Mouse (Mus musculus): ENCODE results near the gene Atxn1.

Atxn1 gene

GRCm38 (mm10) chr13:45726181-45726580 lies 238.6 kb downstream of the Atxn1 start:
- peak; percentile 37 for DNase-seq (ENCODE audit: low read depth, low spot score)

GRCm38 (mm10) chr13:45724507-45725259 lies 240.1 kb downstream of the Atxn1 start:
- no peak for DNase-seq (ENCODE audit: low read depth, low spot score)

DNA sequence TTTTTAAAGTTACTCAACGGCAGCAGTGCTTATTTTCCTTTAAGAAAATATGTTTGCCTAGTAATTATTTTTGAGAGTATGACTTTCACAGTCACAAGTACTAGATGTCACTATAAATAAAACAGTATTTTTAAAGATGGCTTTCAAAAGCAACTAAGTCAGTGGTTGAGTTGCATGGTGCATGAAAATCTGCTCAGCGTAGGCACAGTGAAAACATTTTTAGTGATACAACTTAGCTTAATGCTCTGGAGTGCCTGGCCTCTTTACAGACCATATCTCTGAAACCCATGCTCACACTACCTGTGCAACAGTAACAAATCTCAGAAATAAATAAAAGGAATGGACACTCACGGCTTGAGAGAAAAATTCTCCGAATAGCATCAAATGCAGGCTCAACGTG lies 241.9 kb downstream of the Atxn1 start:
- DNase-seq (ENCODE audit: low read depth, low spot score), result no peak

DNA sequence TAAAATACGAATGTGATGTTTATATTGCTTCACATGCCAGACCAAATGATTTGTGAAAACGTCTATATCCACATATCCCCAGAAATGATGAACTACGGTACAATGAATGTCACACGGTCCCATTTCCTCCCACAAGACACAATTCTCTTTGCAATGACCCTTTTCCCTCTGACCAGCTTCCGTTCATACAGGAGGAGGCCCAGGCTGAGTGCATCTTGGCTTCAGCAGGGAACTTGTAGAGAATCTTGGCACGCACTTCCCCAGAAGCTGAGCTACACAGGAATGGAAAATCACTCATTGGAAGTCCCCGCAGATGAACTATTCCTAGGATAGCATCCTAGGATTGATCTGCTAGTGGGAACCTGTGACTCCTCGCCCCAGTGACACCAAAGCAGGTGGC lies 243.2 kb downstream of the Atxn1 start:
- DNase-seq (ENCODE audit: low read depth, low spot score), result no peak

DNA sequence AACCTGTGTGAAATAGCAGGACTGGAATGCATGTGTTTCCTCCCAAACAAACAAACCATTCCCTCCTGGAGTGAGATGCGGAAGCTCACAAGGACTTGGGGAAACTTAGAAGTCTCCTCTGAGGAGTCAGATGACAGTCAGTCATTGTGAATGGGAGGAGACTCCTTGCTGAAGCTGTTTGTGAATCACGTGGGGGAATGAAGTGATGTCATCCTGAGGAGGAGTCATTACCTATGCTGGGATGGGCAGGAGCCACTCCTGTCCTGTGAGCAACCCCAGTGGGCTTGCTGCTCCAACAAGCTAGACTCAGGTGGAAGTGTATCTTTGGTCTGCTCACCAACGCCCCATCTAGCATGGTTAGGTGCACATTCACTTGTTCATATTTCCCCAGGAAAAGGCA lies 246.0 kb downstream of the Atxn1 start:
- DNase-seq (ENCODE audit: low read depth, low spot score), result peak; percentile 14

GRCm38 (mm10) chr13:45715583-45716180 lies 249.1 kb downstream of the Atxn1 start:
- no peak for DNase-seq (ENCODE audit: low read depth, low spot score)

- no peak for DNase-seq (ENCODE audit: low read depth, low spot score)
Observed at GRCm38 (mm10) chr13:45710041-45710440, 254.8 kb downstream of the Atxn1 start.

DNA sequence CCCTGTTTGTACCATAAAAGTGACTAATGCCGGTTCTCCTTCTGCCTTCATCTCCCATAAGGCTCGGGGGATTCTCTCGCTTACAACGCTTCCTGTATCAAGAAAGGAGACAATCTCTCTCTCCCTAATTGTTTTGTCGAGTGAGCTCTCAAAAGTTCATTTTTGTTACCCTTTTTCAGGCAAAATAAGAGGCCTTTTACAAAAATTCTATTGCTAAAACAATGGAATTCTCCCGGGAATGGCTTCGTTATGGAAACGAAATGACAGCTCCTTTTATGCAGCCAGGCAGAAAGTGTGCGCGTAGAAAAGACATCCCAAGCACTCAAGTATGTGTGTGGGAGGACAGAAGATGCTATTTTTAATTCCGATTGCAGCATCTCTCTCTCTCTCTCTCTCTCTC lies 255.4 kb downstream of the Atxn1 start:
- no peak for DNase-seq (ENCODE audit: low read depth, low spot score)

DNA sequence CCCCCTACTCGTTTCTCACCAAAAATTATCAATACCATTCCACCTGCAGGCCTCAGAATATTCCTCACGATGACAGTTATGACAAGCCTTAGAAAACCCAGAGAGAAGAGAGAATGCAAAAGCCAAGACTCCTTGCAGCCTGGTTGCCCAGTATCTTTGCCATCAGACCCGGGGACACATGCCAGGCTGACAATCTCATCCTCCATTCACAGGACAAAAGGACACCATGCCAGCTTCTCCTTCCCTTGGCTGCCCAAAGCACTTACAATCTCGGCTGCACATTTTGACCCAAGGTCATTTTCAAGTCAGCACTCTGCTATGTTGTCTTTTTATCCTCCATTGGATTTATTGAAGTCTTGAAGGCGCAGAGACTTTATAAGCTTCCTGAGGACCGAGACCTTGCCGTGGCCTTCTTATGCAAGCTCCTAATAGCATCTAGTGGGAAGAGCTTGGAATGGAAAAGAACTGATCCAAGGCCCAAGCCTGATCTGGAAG lies 263.5 kb downstream of the Atxn1 start:
- DNase-seq (ENCODE audit: low read depth, low spot score), result no peak

GRCm38 (mm10) chr13:45698982-45699381 lies 265.8 kb downstream of the Atxn1 start:
- DNase-seq (ENCODE audit: low read depth, low spot score), result no peak

DNA sequence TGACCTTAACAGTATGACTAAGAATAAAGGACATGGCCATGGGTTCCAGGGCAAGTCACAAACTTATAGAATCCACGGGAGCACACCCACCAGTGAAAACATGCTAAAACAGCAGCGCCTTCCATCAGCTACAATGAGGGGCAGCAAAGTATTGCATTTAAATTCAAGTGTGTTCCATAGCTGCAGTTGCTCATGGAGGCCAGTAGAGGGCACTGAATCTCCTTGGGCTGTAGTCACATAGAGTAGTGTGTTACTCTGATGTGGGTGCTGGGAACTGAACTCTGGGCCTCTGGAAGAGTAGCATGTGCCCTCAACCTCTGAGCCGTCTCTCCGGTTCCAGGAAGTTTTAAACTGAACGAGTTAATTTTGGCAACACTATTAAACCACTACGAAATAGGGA lies 268.8 kb downstream of the Atxn1 start:
- DNase-seq (ENCODE audit: low read depth, low spot score), result no peak

DNA sequence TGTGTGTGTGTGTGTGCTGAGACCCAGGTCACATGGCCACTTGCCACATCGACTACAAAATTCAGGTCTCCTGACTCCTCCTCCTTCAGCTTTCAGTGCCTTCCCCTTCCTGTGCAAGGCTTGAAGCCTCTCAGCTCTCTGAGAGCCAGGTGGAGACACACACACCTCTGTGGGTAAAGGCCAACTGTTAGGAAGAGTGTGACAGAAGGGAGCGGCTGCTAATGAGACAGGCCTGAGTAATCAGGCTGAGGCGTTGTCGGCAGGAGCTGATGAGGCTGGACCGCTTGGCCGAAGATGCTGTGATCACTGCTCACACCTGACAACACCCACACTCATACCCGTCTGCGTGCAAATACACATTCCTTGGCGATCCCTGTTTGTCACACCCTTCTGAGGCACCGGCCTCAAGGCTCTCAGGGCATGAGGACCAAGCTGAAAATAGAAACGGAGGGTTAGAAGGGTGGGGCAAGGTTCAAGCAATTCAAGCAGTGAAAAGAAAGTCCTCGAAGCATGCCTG lies 269.8 kb downstream of the Atxn1 start:
- DNase-seq (ENCODE audit: low read depth, low spot score), result no peak

DNA sequence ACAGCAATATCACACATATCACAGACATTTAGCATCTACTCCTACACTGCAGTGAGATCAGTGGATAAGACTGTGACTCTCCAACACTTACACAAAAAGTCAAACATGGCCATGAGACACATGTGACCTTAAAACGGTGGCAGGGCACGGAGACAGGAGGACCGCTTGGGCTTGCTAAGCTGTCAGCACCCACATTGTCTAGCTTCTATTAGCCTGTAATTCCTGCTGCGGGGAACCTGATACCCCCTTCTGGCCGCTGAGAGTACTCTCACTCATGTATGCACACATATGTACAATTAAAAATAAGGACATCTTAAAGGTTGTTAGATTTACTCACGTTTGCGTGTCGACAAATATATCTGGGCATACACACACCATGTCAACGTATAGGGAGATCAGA lies 270.9 kb downstream of the Atxn1 start:
- DNase-seq (ENCODE audit: low read depth, low spot score), result no peak

GRCm38 (mm10) chr13:45693534-45693933 lies 271.3 kb downstream of the Atxn1 start:
- peak; percentile 13 for DNase-seq (ENCODE audit: low read depth, low spot score)

GRCm38 (mm10) chr13:45693126-45693525 lies 271.7 kb downstream of the Atxn1 start:
- DNase-seq (ENCODE audit: low read depth, low spot score), result no peak

DNA sequence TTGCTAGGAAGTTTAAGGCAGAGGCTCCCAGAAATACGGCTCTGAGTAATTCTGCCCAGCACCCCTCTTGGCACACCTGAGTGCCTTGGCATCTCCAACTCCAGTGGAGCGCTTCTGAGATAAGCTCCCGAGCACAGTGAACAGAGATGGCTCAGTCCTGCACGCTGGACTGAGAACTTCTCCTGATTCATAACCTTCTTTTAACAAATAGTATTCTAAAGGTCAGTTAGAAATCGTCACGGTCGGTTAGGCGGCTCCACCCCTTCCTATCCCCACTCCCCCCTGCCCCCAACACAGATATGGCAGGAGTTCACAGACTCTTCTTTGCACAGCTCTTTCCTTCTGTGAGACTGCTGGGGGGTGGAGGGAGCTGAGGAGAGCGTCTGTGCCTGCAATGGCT lies 272.4 kb downstream of the Atxn1 start:
- DNase-seq (ENCODE audit: low read depth, low spot score), result no peak

DNA sequence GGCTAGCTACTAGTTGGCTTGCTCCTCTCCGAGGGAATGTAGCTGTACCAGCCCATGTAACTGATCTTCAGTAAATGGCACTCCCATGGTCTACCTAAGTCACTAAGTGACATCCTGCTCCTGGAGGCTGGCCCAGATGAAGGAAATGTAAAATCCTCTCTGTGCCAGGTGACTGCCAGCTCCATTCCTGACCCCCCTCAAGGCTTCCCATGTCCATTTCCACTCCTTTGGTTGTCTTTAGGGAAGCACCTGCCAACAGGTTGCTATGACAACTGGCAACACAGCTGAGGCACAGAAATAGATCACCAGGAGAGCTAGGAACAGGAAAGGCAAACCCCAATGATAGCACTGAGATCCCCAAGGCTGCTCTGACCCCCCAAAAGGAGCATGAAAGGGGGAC lies 274.4 kb downstream of the Atxn1 start:
- no peak for DNase-seq (ENCODE audit: low read depth, low spot score)

- no peak for DNase-seq (ENCODE audit: low read depth, low spot score)
Observed at GRCm38 (mm10) chr13:45688864-45689263, 275.9 kb downstream of the Atxn1 start.

GRCm38 (mm10) chr13:45687581-45687980 lies 277.2 kb downstream of the Atxn1 start:
- no peak for DNase-seq (ENCODE audit: low read depth, low spot score)

DNA sequence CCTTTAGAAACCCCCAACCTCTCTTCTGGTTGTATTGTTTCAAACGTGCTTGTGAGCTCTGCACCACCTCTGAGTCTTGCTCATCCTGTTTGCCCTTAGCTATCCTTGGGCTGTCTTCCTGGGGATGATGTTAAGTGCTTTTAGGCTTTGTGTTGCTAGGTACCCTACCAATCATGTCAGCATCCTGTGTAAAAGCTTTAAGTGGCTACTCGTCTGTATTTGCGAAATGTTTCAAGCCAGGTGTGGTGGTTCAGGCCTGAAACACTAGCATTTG lies 278.6 kb downstream of the Atxn1 start:
- no peak for DNase-seq (ENCODE audit: low read depth, low spot score)

- DNase-seq (ENCODE audit: low read depth, low spot score), result no peak
Observed at GRCm38 (mm10) chr13:45685575-45686308, 279.1 kb downstream of the Atxn1 start.

DNA sequence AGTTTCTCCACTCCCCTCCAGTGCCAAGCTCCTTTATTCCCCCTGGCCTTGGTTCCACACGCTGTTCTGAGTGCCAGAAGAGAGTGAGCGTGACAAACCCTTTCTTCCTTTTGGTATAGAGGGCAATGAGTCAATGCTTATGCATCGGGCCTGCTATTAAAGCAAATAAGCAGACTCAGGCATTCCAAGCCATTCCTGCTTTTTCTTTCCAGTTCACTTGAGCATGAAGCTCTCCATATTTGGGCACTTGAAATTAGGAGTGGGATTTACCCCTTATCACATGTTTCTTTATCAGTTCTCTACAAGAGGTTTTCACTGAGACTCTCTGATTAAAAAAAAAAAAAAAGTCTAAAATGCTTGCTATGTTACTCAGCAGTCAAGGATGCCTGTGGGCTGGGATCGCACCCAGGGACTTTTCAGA lies 279.9 kb downstream of the Atxn1 start:
- DNase-seq (ENCODE audit: low read depth, low spot score), result no peak

GRCm38 (mm10) chr13:45683991-45684390 lies 280.8 kb downstream of the Atxn1 start:
- no peak for DNase-seq (ENCODE audit: low read depth, low spot score)
